Mouse (Mus musculus) right cerebral cortex, postnatal 25 days (tissue): ENCODE measurements around the gene Mrpl43.

Experiments used
- DNase-seq: peaks from one replicate; pipeline ENCODE4 v3.0.0; 2022

The Mrpl43 gene

DNA sequence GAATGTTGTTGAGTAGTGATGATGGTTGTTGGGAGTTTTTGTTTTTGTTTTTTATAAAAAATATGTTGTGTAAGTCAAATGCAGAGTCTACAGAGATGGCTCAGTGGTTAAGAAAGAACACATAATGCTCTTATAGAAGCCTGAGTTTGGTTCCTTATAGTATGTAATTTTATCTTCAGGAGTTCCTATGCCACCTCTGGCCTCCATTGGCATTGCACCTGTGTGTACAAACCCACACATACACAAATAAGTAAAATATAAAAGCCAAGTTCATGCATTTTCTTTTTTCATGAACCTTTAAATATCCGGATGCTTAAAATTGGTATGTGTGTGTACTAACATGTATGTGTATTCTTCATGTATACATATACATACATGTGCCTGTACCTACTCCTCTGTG is 40.3 kb downstream of the Mrpl43 start:
- DNase-seq, result no peak

DNA sequence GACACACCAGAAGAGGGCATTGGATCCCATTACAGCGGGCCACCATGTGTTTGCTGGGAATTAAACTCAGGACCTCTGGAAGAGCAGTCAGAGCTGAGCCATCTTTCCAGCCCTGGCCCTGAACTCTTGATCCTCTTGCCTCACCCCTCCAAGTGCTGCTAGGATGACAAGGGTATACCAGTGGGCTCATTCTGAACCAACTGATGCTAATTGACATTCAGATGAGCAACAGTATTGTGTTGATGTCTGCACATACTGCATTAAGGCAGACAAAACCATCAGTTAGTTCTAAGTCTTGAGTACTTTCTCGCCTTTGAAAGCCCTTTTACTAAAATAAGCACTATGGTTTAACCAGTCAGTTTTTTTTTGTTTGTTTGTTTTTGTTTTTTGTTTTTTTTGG is 46.6 kb downstream of the Mrpl43 start:
- DNase-seq, result no peak
